Mouse (Mus musculus): ENCODE data around the gene Msantd2.

- TF ChIP-seq CTCF (IDR thresholded peaks at IDR 0.05; ENCODE audit: low read depth), result no peak
- no peak for TF ChIP-seq EP300 (IDR thresholded peaks at IDR 0.05; ENCODE audit: low read depth)
Measured at GRCm38 (mm10) chr9:37550435-37550834, 61.3 kb downstream of the Msantd2 start.
